Mouse (Mus musculus) CD8-positive naive resting alpha-beta T cell, adult 2 months (primary cell): ENCODE measurements around the gene Xdh.

Experiments
- DNase-seq, 2 experiments: peaks; one replicate each; pipeline ENCODE4 v3.0.0; 2022; ENCODE audit warnings: low read depth in 2 of 2, low spot score in 2 of 2

Gene Xdh

DNA sequence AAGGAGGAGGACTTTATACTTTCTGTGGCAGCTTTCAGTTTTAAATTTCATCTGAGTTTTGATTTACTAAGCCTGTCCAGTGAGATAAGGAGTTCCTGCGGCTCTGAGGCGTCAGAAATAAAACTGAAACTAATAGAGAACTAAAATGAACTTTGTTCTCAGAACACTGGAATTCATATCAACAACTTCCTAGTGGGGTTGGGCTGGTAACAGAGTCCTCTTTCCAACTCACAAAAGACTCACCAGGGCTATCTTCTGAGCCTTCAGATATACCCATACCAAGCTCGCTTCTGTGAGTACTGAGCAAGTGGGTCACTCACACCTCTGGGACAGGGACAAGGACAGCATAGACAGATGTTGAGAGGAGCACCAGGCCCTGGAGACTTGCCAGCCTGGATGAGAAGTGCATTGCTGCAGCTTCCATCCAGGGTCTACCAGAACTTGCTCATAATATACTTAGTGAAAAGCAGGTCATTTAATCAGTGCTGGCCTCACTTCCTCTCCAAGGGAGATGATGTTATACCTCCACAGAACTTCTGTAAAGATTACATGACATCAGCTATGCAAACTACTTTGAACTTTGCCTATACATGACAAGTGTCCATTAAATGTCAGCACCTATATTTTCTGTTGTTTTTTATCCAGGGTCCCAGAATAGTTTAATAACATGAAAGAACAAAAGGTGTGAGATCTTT, 7.6 kb downstream of the Xdh start:
- no peak for DNase-seq

DNA sequence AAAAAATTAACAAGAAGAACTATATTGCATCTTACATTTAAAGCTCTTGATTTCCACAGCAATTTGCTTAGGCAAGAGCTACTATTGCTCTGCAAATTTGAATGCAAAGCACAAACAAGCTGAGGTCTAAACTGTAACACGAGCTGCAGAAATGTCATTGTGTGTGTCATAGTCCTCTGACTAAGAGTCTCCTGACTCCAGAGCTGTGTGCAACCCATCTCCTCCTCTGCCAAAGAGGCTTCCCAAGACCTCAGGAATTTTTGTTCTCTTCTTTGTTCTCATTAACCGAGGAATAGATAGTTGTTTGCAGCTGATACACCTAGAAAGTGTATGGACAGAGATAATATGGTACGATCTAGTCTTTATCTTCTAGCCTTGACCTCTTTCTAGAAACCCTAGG, 8.2 kb downstream of the Xdh start:
- no peak for DNase-seq

GRCm38 (mm10) chr17:73937073-73937472, 12.9 kb downstream of the Xdh start:
- DNase-seq: no peak

DNA sequence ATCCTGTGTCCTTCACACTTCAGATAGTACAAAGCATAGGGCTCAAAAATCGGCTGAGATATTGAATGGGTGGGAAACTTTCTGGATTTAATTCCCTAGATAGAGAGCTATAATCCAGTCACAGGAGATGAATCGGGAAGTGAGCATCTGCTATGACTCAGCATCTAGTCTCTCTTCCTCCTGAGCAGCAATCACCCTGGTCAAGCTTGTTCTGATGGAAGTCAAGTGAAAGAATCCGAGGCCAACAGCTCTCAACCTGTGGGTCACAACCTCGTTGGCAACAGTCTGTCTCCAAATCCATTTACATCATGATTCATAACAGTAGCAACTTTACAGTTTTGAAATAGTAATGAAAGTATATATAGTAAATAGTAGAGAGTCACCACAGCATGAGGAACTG, 14.8 kb downstream of the Xdh start:
- DNase-seq: no peak

DNA sequence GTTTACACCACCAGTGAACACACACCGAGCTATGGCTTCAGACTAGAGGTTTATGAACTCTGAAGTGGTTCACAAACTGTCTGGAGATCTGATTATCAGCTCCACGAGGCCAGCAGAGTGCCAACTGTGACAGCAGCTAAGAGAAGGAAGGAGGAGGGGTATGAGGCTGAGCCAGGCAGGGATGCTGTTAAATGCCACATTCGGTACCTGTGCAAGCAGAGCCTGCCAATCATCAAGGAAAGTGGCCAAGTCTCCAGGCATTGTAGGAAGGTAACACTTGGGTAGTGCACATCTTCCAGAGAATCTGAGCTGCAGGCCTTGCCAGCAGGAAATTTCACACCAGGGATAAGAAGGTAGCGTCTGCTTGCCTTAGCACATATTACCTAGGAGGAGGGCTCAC, 15.7 kb downstream of the Xdh start:
- DNase-seq: no peak

- DNase-seq: no peak
Measured at GRCm38 (mm10) chr17:73933616-73934015, 16.4 kb downstream of the Xdh start.

DNA sequence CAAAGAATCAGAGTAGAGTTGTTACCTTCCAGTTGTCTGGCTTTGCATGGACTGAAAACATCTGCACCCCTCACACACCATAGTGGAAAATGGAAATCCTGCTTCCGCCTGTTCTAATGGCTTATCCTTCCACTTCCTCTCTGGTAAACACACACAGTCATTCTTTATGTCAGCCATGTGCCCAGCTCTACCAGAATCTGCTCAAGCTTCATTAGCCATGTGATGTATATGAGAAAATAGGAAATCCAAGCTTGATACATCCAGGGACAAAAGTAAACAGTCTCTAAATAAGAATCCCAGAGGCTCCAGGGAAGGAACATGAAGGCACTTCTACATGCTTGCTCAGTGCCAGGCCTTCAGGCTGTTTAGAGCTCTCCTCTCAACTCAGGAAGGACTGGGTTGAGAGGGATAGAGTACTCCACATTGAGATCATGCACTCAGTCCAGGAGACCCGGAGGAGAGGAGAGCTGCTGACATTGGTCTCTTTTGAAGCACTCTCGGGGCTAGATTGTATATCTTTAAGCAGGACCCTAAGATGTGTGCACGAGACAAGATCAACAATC, 17.4 kb downstream of the Xdh start:
- no peak for DNase-seq

GRCm38 (mm10) chr17:73919520-73919919, 30.5 kb downstream of the Xdh start:
- DNase-seq: no peak

GRCm38 (mm10) chr17:73918944-73919381, 31.0 kb downstream of the Xdh start:
- DNase-seq: no peak

- no peak for DNase-seq
Measured at GRCm38 (mm10) chr17:73918138-73918537, 31.9 kb downstream of the Xdh start.

GRCm38 (mm10) chr17:73917713-73918112, 32.3 kb downstream of the Xdh start:
- no peak for DNase-seq

- no peak for DNase-seq
Measured at GRCm38 (mm10) chr17:73914730-73915129, 35.3 kb downstream of the Xdh start.

DNA sequence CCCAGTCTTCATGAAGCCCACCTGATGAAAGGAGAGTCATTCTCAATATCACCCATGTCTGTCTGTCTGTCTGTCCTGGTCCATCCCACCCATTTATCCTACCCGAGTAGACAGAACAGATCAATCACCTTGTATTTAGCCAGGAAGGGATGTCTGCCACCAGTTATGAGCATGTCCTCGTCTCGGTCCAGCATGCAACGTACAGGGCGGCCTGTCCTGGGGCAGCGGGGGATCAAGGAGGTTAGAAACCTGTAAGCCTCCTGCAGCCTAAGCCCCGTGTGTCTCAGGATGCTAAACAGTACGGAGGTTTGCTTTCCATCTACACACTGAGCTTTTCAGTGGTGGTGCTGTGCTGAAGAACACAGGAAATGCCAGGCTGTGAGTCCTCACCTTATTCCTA, 43.9 kb downstream of the Xdh start:
- no peak for DNase-seq

- DNase-seq: peak in 1 of 2 experiments; percentile 12
Measured at GRCm38 (mm10) chr17:73905043-73905750, 44.8 kb downstream of the Xdh start.

DNA sequence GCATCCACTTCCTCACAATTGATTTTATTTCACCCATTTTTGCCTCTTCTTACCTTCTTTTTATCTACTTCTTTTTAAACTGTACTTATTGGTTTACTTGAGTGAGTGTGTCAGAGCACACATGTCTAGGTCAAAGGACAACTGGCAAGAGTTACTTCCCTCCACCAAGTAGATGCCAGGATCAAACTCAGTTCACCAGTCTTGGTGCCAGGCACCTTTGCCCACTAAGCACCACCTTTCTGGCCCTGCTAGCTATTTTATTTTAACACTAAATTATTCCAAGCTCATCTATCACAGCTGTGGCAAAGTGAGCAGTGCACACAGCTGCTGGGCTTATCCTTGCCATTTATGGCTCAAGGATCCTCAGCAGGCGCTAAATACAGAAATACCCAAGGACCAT, 46.9 kb downstream of the Xdh start:
- DNase-seq: no peak

DNA sequence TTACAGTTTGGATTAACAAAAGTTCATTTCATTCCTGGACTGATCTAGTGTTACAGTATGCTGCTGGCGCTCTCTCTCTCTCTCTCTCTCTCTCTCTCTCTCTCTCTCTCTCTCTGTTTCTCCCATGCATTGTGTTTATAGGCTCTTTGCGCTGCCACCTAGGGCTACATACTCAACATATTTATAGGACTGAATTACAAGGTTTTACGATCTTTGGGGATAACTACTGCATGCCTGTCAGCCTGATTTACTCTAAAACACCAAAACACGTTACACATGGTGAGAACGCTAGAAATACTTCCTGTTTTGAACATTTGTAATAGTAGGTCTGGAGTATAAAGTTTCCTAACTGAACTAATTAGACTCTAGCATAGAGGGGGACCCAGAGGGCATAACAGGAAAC, 47.8 kb downstream of the Xdh start:
- peak in 1 of 2 experiments; percentile 19 for DNase-seq

- DNase-seq: no peak
Measured at GRCm38 (mm10) chr17:73894399-73894798, 55.6 kb downstream of the Xdh start.

GRCm38 (mm10) chr17:73893822-73894221, 56.2 kb downstream of the Xdh start:
- DNase-seq: no peak

DNA sequence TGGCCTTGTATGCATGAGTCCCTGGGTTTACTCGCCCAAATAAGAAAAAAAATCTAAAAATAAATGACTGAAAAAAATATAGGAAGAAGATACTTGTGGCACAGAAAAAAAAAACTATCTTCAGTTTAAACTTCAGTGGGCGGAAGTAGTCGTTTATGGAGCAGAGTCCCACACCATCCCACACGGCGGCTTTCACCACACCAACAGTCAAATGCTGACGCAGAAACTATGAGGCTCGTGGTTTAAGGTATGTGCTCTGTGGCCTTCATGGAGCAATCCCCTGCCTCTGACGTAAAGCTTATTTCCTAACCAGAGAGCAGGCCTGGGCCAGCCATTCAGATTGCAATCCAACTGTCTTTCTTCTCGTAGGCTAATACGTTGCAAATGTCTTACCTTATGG, 56.8 kb downstream of the Xdh start:
- peak; percentile 30 to 48 for DNase-seq

- peak in 1 of 2 experiments; percentile 56 for DNase-seq
Measured at GRCm38 (mm10) chr17:73891590-73891989, 58.4 kb downstream of the Xdh start.

GRCm38 (mm10) chr17:73886071-73886785, 63.8 kb downstream of the Xdh start:
- DNase-seq: no peak

- DNase-seq: no peak
Measured at GRCm38 (mm10) chr17:73883332-73883731, 66.7 kb downstream of the Xdh start.
